Mouse (Mus musculus) mature B cell (primary cell): ENCODE measurements around the gene Vstm2a.

ENCODE experiments used
- in situ Hi-C: fragments of 300-500 bp; cut with MboI; formaldehyde crosslinking; loops from 2 replicates; pipeline ENCODE4 v1.14.3; 2019

Gene Vstm2a

DNA sequence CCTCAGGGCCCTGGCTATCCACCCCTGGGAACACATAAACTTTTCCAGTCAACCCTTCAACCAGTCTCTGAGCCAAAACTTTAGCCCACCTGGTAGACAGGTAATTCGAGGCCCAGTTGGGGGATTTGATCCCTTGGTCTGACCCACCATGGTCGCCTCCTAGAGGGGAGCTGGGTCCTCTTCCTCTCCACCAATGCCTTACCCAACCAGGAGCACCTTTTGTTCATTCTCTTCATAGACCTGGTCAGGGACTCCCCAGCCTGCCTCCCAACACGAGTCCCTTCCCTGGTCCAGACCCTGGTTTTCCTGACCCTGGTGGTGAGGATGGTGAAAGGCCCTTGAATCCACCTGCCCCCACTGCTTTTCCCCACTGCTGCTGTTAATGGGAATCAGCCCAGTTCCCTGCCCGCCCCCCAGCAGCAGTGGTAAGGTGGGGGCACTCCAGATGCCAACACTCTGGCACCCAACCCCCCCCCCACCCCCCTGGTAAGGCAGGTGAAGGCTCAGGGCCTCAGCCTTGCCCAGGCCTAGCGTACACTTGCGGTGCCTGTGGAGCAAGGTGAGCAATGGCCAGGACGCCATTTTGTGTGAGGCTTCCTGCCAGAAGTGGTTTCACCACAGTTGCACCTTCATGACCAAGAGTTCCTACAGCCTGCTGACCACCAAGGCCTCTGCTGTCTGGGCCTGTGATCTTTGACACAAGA, 182.2 kb downstream of the Vstm2a start:
- in situ Hi-C loops: no loop called here
